In the genomic region with DNA sequence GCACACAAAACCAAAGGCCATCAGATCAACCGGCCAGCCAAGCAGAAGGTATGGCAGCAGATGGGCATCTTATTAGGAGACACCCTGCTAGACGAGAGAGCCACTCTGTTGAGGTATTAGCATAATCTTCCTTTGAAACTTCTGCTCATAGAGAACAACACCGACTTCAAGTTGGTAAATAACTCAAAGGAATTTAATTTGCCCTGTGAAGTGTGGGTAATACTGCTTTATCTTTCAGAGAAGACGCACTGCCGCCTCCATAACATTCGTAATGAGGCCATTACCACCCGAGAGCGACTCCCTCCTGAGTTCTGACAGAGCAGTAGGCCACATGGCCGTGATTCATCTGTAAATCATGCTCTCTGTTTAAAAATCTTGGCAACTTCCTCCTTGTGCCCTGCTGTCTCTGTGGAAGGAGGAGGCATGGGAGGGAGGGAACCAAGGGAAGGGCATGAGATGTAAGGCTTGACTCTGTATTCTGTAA, we compare ENCODE assay signal across 10 mouse cellular contexts.
DNase-seq lines count a peak whose midpoint lies in the region; ATAC-seq lines count a peak whose summit lies in the region.
"Had no signal": no experiment of that assay in that cellular context is flagged by ENCODE, and none has a peak within 500 bp of the region (broad histone marks: within the 10 kb centered on the region; RNA-seq: fewer than 3 reads in every experiment).

No protein-coding gene starts in this region.

- no peaks in the 10 kb centered on the region for H3K36me3 ChIP-seq in heart, embryonic 10.5 days
- H3K36me3 ChIP-seq in kidney, embryonic 14.5 days (ENCODE audit: control insufficient read depth, insufficient read depth, low read length): no peaks in the 10 kb centered on the region
- H3K36me3 ChIP-seq: G1E had no signal

- DNase-seq in heart, embryonic 10.5 days (ENCODE audit: low spot score): no peak
- no peak for DNase-seq in heart, postnatal 36 days
- peak; percentile 91 for DNase-seq in MN1 (ENCODE audit: low spot score)
- DNase-seq in cerebellum, postnatal 10 days: peak; percentile 72 to 79
- peak; percentile 44 for DNase-seq in lung, postnatal 25 days (ENCODE audit: low spot score)
- DNase-seq in c-Kit-positive CD71-positive TER-119-positive erythroid progenitor cells, embryonic 14.5 days (ENCODE audit: low spot score): no peak
- DNase-seq in right cerebral cortex, postnatal 25 days: no peak

- no peak overlapping the region for H3K4me2 ChIP-seq in kidney, embryonic 14.5 days (replicated peaks; ENCODE audit: low read depth, low read length)

- H3K4me3 ChIP-seq in heart, embryonic 10.5 days: no peak overlapping the region
- H3K4me3 ChIP-seq in kidney, embryonic 14.5 days (ENCODE audit: low read length): no peak overlapping the region

- no peak overlapping the region for H3K9ac ChIP-seq in kidney, embryonic 14.5 days (ENCODE audit: low read depth, low read length)
- H3K9ac ChIP-seq: liver, embryonic 14.5 days had no signal

- WGBS in heart, embryonic 10.5 days: 68% methylated on average over 9 of the region's 9 CpGs
- 46% methylated on average over 9 of the region's 9 CpGs for WGBS in kidney, embryonic 14.5 days

- intact Hi-C loops in heart, postnatal 36 days (cut with DNase I): loop anchor here (5.0 kb wide), 1 partner anchor 104 kb away; no protein-coding TSS in a partner anchor

- no peak for ATAC-seq in kidney, embryonic 14.5 days (ENCODE audit: low FRiP score, low TSS enrichment)

- H3K4me1 ChIP-seq in heart, embryonic 10.5 days: peaks cover 22% of the 10 kb centered on the region
- H3K4me1 ChIP-seq in kidney, embryonic 14.5 days (ENCODE audit: control insufficient read depth, insufficient read depth, low read length): peaks cover 8% of the 10 kb centered on the region

- H3K27ac ChIP-seq in heart, embryonic 10.5 days: 0 out of 2 replicates have a peak overlapping the region, but pooled peaks have one; percentile 5
- no peak overlapping the region for H3K27ac ChIP-seq in kidney, embryonic 14.5 days (ENCODE audit: low read depth, low read length)
- H3K27ac ChIP-seq: liver, embryonic 14.5 days had no signal

- no peaks in the 10 kb centered on the region for H3K9me3 ChIP-seq in heart, embryonic 10.5 days
- H3K9me3 ChIP-seq in kidney, embryonic 14.5 days (ENCODE audit: control insufficient read depth, low read length): no peaks in the 10 kb centered on the region; the same call in 1 of the 2 replicates
- H3K9me3 ChIP-seq: G1E had no signal

- no peaks in the 10 kb centered on the region for H3K27me3 ChIP-seq in heart, embryonic 10.5 days (ENCODE audit: insufficient read depth, poor library complexity, severe bottlenecking)
- no peaks in the 10 kb centered on the region for H3K27me3 ChIP-seq in kidney, embryonic 14.5 days (ENCODE audit: control insufficient read depth, insufficient read depth, low read length)

Comparison
In these comparisons a context has a peak if more than half of its experiments do, and no peak if none do; other contexts are left out.
1. DNase-seq: peak in MN1 (single experiment), cerebellum, postnatal 10 days (2 of 2) and lung, postnatal 25 days (single experiment); none in heart, embryonic 10.5 days (single experiment), heart, postnatal 36 days (0 of 2), c-Kit-positive CD71-positive TER-119-positive erythroid progenitor cells, embryonic 14.5 days (single experiment) and right cerebral cortex, postnatal 25 days (single experiment).